Mouse (Mus musculus) CH12.LX (cell line): ENCODE measurements around the gene Cmip. TPM values are rescaled to one million over a fixed set of nuclear protein-coding genes. Genes with fewer than 3 reads are reported as not detected.

Source experiments
- DNase-seq: peaks from one replicate; pipeline ENCODE4 v3.0.0-alpha.2; 2013; ENCODE audit errors: extremely low read depth
- H3K27ac ChIP-seq: 2 replicates; pipeline ENCODE4 v1.5.1; 2012; ENCODE audit warnings: low read depth, mild to moderate bottlenecking, control low read depth, moderate library complexity; ENCODE audit not compliant: insufficient read depth
- H3K27me3 ChIP-seq: replicated peaks from 2 replicates; pipeline ENCODE3; 2012; ENCODE audit warnings: inconsistent platforms
- H3K36me3 ChIP-seq, 2 experiments: replicated peaks in 1 of 2; 2 replicates each; pipeline versions ENCODE3 to v1.6.1; 2012; ENCODE audit warnings: inconsistent platforms in 1 of 2, low read length in 1 of 2, mild to moderate bottlenecking in 1 of 2, mixed read lengths in 1 of 2, moderate library complexity in 1 of 2; ENCODE audit not compliant: control insufficient read depth in 1 of 2, insufficient read depth in 1 of 2
- H3K4me1 ChIP-seq, 2 experiments: 2 replicates each; pipeline ENCODE4 v1.6.1; 2012; ENCODE audit warnings: inconsistent platforms in 1 of 2, moderate library complexity in 1 of 2; ENCODE audit not compliant: insufficient read depth in 2 of 2, control insufficient read depth in 1 of 2
- H3K4me2 ChIP-seq: 2 replicates; pipeline ENCODE4 v1.6.1; 2012; ENCODE audit warnings: low read depth, mild to moderate bottlenecking, control low read depth; ENCODE audit not compliant: poor library complexity, insufficient read depth, severe bottlenecking
- H3K4me3 ChIP-seq, 3 experiments: fragments of 150-350 bp in 1 of 3; sonication (generic) in 1 of 3; replicated peaks in 1 of 3; 2 replicates each; pipeline versions ENCODE3 to v1.5.1; 2011 to 2012; ENCODE audit warnings: low read depth in 2 of 3, low read length in 2 of 3, mild to moderate bottlenecking in 2 of 3, moderate library complexity in 2 of 3, control low read depth in 1 of 3, improper control_type of control experiment in 1 of 3, inconsistent platforms in 1 of 3, mixed read lengths in 1 of 3; ENCODE audit not compliant: poor library complexity in 1 of 3
- H3K79me2 ChIP-seq: replicated peaks from 2 replicates; pipeline ENCODE4 v1.6.1; 2012; ENCODE audit warnings: mild to moderate bottlenecking, moderate library complexity; ENCODE audit not compliant: control insufficient read depth, poor library complexity, insufficient read depth, severe bottlenecking; ENCODE audit errors: extremely low read depth
- H3K9ac ChIP-seq: 2 replicates; pipeline ENCODE4 v1.6.1; 2012; ENCODE audit warnings: low read depth, mild to moderate bottlenecking, control low read depth, moderate library complexity; ENCODE audit not compliant: insufficient read depth
- H3K9me3 ChIP-seq: replicated peaks from 2 replicates; pipeline ENCODE3; 2012; ENCODE audit warnings: low read length, inconsistent platforms, mixed read lengths
- E2F4 ChIP-seq: IDR thresholded peaks from 2 replicates; pipeline ENCODE4 v1.6.1; 2011; ENCODE audit warnings: low read depth, low read length, improper control_type of control experiment; ENCODE audit not compliant: insufficient replicate concordance
- ELF1 ChIP-seq: IDR thresholded peaks from 2 replicates; pipeline ENCODE4 v1.6.1; 2014; ENCODE audit warnings: low read depth, mild to moderate bottlenecking, inconsistent platforms, low read length, improper control_type of control experiment
- EP300 ChIP-seq: IDR thresholded peaks from 2 replicates; pipeline ENCODE4 v1.6.1; 2011; ENCODE audit warnings: low read length, improper control_type of control experiment
- GABPA ChIP-seq: IDR thresholded peaks from 2 replicates; pipeline ENCODE4 v1.6.1; 2012; ENCODE audit warnings: low read depth, low read length, improper control_type of control experiment, inconsistent platforms; ENCODE audit not compliant: insufficient replicate concordance
- IRF4 ChIP-seq: IDR thresholded peaks from 2 replicates; pipeline ENCODE4 v1.6.1; 2014; ENCODE audit warnings: low read depth, mild to moderate bottlenecking, inconsistent platforms, low read length, improper control_type of control experiment
- JUND ChIP-seq: conservative IDR thresholded peaks from 2 replicates; pipeline ENCODE4 v1.6.1; 2011; ENCODE audit warnings: low read depth, low read length, improper control_type of control experiment
- MAX ChIP-seq: IDR thresholded peaks from 2 replicates; pipeline ENCODE4 v1.6.1; 2011; ENCODE audit warnings: low read length, improper control_type of control experiment
- MAZ ChIP-seq: IDR thresholded peaks from 2 replicates; pipeline ENCODE4 v1.6.1; 2012; ENCODE audit warnings: low read depth, mild to moderate bottlenecking, inconsistent platforms, low read length, improper control_type of control experiment, moderate library complexity
- MEF2A ChIP-seq: IDR thresholded peaks from 2 replicates; pipeline ENCODE4 v1.6.1; 2014; ENCODE audit warnings: low read depth, mild to moderate bottlenecking, inconsistent platforms, low read length, improper control_type of control experiment, borderline replicate concordance
- MXI1 ChIP-seq: IDR thresholded peaks from 2 replicates; pipeline ENCODE4 v1.6.1; 2011; ENCODE audit warnings: mild to moderate bottlenecking, low read depth, low read length, improper control_type of control experiment
- MYC ChIP-seq: IDR thresholded peaks from 2 replicates; pipeline ENCODE4 v1.6.1; 2011; ENCODE audit warnings: low read depth, mild to moderate bottlenecking, improper control_type of control experiment, low read length
- NELFE ChIP-seq: IDR thresholded peaks from 2 replicates; pipeline ENCODE4 v1.6.1; 2011; ENCODE audit warnings: low read depth, low read length, improper control_type of control experiment
- NRF1 ChIP-seq: IDR thresholded peaks from 2 replicates; pipeline ENCODE4 v1.6.1; 2014; ENCODE audit warnings: low read depth, mild to moderate bottlenecking, inconsistent platforms, low read length, improper control_type of control experiment, moderate library complexity
- PAX5 ChIP-seq: IDR thresholded peaks from 2 replicates; pipeline ENCODE4 v1.6.1; 2012; ENCODE audit warnings: low read length, inconsistent platforms, mixed read lengths
- POLR2A ChIP-seq: IDR thresholded peaks from 2 replicates; pipeline ENCODE4 v1.6.1; 2011; ENCODE audit warnings: low read depth, mild to moderate bottlenecking, improper control_type of control experiment, low read length
- POLR2AphosphoS2 ChIP-seq: IDR thresholded peaks from 2 replicates; pipeline ENCODE4 v1.6.1; 2011; ENCODE audit warnings: low read depth, low read length, improper control_type of control experiment
- RAD21 ChIP-seq: IDR thresholded peaks from 2 replicates; pipeline ENCODE4 v1.6.1; 2011; ENCODE audit warnings: low read depth, mild to moderate bottlenecking, low read length, improper control_type of control experiment, moderate library complexity
- SIN3A ChIP-seq: IDR thresholded peaks from 2 replicates; pipeline ENCODE4 v1.6.1; 2012; ENCODE audit warnings: low read length, improper control_type of control experiment, inconsistent platforms
- SMC3 ChIP-seq: IDR thresholded peaks from 2 replicates; pipeline ENCODE4 v1.6.1; 2011; ENCODE audit warnings: low read depth, low read length, improper control_type of control experiment
- TBP ChIP-seq: conservative IDR thresholded peaks from 2 replicates; pipeline ENCODE4 v1.6.1; 2011; ENCODE audit warnings: low read depth, low read length, improper control_type of control experiment
- TCF12 ChIP-seq: IDR thresholded peaks from 2 replicates; pipeline ENCODE4 v1.6.1; 2014; ENCODE audit warnings: low read depth, mild to moderate bottlenecking, inconsistent platforms, low read length, improper control_type of control experiment
- USF1 ChIP-seq: IDR thresholded peaks from 2 replicates; pipeline ENCODE4 v1.6.1; 2014; ENCODE audit warnings: low read depth, mild to moderate bottlenecking, inconsistent platforms, low read length, improper control_type of control experiment
- USF2 ChIP-seq: conservative IDR thresholded peaks from 2 replicates; pipeline ENCODE4 v1.6.1; 2011; ENCODE audit warnings: low read depth, low read length, improper control_type of control experiment
- ZC3H11A ChIP-seq: IDR thresholded peaks from 2 replicates; pipeline ENCODE4 v1.6.1; 2012; ENCODE audit warnings: low read depth, mild to moderate bottlenecking, inconsistent platforms, low read length, improper control_type of control experiment
- ZKSCAN1 ChIP-seq: IDR thresholded peaks from 2 replicates; pipeline ENCODE4 v1.6.1; 2012; ENCODE audit warnings: low read depth, inconsistent platforms, low read length, improper control_type of control experiment, borderline replicate concordance
- ZMIZ1 ChIP-seq: IDR thresholded peaks from 2 replicates; pipeline ENCODE4 v1.6.1; 2012; ENCODE audit warnings: low read depth, mild to moderate bottlenecking, inconsistent platforms, low read length, improper control_type of control experiment
- ZNF384 ChIP-seq: IDR thresholded peaks from 2 replicates; pipeline ENCODE4 v1.6.1; 2012; ENCODE audit warnings: low read depth, low read length, improper control_type of control experiment, inconsistent platforms
- dilution Hi-C: fragments of 300-500 bp; cut with MboI; formaldehyde crosslinking; loops from 2 replicates; pipeline ENCODE4 v1.14.3; 2020; ENCODE audit warnings: low sequenced_read_pairs; ENCODE audit not compliant: extremely low pct_unique_long_range_greater_than_20kb, extremely low pct_ligation_motif_present
- in situ Hi-C: fragments of 300-500 bp; cut with MboI; formaldehyde crosslinking; loops from 3 replicates; pipeline ENCODE4 v1.14.3; 2019; ENCODE audit warnings: low sequenced_read_pairs, low pct_ligation_motif_present, low pct_unique_long_range_greater_than_20kb, mixed read lengths
- polyA plus RNA-seq: library from polyadenylated mRNA; unstranded; fragments of >175 nt; gene quantifications from 2 replicates; pipeline ENCODE4 v1.2.1, GENCODE M21; 2012; ENCODE audit warnings: low read depth; ENCODE audit not compliant: insufficient read length
- total RNA-seq, 2 experiments: library from RNA; depleted of rRNA; stranded (reverse); fragments of 300-350 nt in 1 of 2; fragments of >200 nt in 1 of 2; gene quantifications; 2 replicates each; pipeline ENCODE4 v1.2.3; 2012 to 2014

Gene Cmip
- total and polyA plus RNA-seq, 3 experiments = 5.2 to 39.0 (median 16.5) TPM

DNA sequence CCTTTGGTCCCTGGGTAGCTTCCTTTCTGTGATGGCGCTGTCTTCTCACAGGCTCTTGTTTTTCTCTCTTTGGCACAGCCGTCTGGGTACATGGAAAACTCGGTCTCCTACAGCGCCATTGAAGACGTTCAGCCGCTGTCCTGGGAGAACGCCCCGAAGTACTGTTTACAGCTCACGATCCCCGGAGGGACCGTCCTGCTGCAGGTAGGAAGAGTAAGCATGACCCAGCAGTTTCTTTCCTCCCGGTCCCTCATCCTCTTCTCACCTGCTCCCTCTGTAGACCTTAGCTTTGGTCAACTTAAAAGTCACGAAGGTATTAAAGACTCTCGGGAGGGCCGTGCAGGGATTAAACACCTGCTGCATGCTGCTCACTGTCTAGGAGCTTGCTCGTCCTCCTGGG, 120.1 kb downstream of the Cmip start:
- no peak for TF ChIP-seq ZC3H11A
- no peak for TF ChIP-seq SMC3
- no peak for TF ChIP-seq PAX5
- TF ChIP-seq RAD21 = no peak
- TF ChIP-seq MEF2A = no peak
- no peak for TF ChIP-seq ZNF384
- no peak for TF ChIP-seq MYC
- TF ChIP-seq SIN3A = no peak
- TF ChIP-seq ZMIZ1 = no peak
- TF ChIP-seq POLR2A = no peak
- no peak for TF ChIP-seq EP300
- no peak for TF ChIP-seq NRF1
- no peak for TF ChIP-seq USF1
- TF ChIP-seq USF2 = no peak
- no peak for TF ChIP-seq ZKSCAN1
- no peak for TF ChIP-seq ELF1
- TF ChIP-seq JUND = no peak
- Histone ChIP-seq H3K36me3 (peaks cover 5 to 81% of the 10 kb centered on the region in 2 experiments), H3K9me3 (no peaks in the 10 kb centered on the region), H3K4me1 (peaks cover 0 to 22% of the 10 kb centered on the region in 2 experiments; a peak in 2 of 4 replicates), H3K4me3 (no peak overlapping the region), H3K4me2 (no peak overlapping the region), H3K79me2 (no peaks in the 10 kb centered on the region), H3K9ac (no peak overlapping the region), H3K27ac (no peak overlapping the region), H3K27me3 (no peaks in the 10 kb centered on the region)
- in situ Hi-C loops (loop anchor here (5.0 kb wide), 1 partner anchor 35 kb away; no protein-coding TSS in a partner anchor), dilution Hi-C loops (no loop called here)
- no peak for DNase-seq

- Histone ChIP-seq H3K36me3 (peaks cover 9 to 86% of the 10 kb centered on the region in 2 experiments), H3K9me3 (peaks cover 3% of the 10 kb centered on the region)
- no peak for DNase-seq
Measured at GRCm38 (mm10) chr8:117378625-117379024, 121.8 kb downstream of the Cmip start.

More at GRCm38 (mm10) chr8:117378625-117379024, 121.8 kb downstream of the Cmip start:
- in situ Hi-C loops = loop anchor here (5.0 kb wide), 1 partner anchor 36 kb away; no protein-coding TSS in a partner anchor
- no peak overlapping the region for H3K4me3 ChIP-seq
- no peak overlapping the region for H3K27ac ChIP-seq
- dilution Hi-C loops = no loop called here
- H3K4me1 ChIP-seq = peaks cover 0 to 18% of the 10 kb centered on the region in 2 experiments; a peak in 2 of 4 replicates
- no peaks in the 10 kb centered on the region for H3K79me2 ChIP-seq
- no peak overlapping the region for H3K4me2 ChIP-seq
- H3K9ac ChIP-seq = no peak overlapping the region
- H3K27me3 ChIP-seq = no peaks in the 10 kb centered on the region
- no peak for TF ChIP-seq E2F4
- TF ChIP-seq GABPA = no peak
- no peak for TF ChIP-seq TBP
- no peak for TF ChIP-seq ZC3H11A
- no peak for TF ChIP-seq IRF4
- TF ChIP-seq MXI1 = no peak
- TF ChIP-seq PAX5 = no peak
- TF ChIP-seq MYC = no peak
- TF ChIP-seq USF2 = no peak
- no peak for TF ChIP-seq MAX
- no peak for TF ChIP-seq ZKSCAN1
- TF ChIP-seq MAZ = no peak
- TF ChIP-seq TCF12 = no peak
- TF ChIP-seq NELFE = no peak
- no peak for TF ChIP-seq POLR2AphosphoS2
- TF ChIP-seq, all 38 proteins: peak for 0
